Mouse (Mus musculus) thymus, adult 18-20 months (tissue): ENCODE data around the gene Dock1.

Source experiments
- DNase-seq, 2 experiments: peaks; one replicate each; pipeline ENCODE4 v3.0.0; 2022; ENCODE audit warnings: mixed read lengths in 2 of 2

The Dock1 gene

DNA sequence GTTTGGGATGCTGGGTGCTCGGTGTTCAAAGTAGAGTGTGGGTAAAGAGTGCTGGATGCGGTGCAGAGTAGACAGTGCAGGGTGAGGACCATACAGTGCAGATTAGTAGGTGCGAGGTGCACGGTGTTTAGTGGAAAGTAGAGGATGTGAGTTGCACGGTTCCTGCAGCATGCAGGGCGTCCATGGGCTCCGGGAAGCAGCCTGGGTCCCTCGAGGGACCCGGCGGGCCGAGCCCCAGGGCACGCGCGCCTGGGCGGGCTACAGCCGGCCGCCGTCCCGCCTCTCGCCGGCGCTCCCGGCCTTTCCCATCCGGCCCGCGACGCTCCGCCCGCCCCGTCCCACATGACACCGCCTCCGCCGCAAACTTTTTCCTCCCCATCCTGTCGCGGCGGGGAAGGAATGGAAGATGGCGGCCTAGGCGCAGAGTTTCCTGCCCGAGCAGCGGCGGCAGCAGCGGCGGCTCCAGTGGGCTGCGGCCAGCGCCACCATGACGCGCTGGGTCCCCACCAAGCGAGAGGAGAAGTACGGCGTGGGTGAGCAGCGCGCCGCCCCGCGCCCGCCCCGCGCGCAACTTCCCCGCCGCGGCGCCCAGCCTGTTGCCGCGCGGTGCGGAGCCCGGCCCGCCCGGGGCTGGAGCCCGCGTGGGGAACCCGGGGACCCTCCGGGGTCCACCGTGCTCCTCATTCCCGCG lies at the start of gene Dock1:
Gene Dock1, plus strand, starts transcription at position 343 of the 691 bp plus-strand sequence.
- no peak for DNase-seq

DNA sequence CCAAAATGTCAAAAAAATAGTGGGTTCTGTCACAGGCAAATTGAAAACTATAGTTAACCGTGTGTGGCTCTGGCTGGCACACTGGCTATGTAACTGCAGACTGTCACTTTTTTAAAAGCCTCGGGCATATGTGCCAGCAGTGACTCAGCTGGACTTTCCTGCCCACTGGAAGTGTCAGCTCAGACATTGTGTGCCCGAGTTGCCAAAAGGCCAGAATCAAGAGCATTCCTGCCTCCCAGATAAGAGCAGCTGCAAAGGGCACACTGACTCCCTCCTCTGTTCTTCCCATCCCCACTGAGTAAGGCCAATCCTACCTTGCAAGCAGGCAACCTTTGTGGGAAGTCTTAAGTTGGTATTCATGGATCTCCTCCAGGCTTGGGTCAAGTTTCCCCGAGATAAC lies 42.5 kb upstream of the Dock1 start:
- DNase-seq: no peak

DNA sequence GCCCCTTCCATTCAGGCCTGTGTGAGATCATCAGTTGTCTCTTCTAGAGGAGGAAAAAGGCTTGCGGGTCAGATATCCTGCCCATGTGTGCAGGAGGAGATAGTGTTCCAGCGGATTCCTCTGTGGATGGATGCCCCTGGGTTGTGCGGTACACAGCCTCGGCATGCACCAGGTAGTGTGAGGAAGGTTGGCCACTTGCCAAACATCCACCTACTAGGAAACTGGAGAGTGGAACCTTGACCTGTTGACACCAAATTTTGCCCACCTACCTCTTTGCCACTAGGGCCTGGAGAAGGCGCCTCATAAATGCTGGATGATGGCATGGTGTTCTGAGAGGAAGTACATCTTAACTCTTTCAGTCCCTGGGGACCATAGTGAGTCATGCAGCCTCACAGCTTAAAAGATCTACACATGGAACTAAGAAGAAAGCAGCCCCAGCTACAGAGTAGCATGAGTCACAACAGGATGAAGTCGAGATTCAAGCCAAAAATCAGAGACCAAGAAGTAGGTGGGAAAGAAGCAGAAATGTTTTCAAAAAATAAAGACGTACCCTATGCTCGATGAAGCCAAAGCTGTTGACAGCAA lies 20.1 kb upstream of the Dock1 start:
- no peak for DNase-seq

DNA sequence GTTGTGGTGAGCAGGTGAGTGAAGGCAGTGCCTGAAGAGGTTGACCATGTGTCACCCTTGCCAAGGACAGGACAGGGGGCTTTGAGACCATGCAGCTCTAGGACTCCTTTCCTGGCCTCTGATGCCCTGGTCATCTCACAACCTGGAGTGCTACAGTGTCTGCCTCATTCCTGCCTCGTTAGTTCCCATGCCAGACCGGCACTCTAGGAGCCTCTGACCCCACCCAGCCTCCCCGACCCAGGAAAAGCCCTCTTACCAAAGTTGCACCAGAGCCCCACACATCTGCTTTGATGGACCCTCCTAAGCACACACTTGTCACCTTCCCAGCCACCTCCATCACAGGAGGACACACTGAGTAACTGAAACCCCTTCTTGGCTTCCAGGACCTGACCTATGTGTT lies 19.4 kb upstream of the Dock1 start:
- no peak for DNase-seq

DNA sequence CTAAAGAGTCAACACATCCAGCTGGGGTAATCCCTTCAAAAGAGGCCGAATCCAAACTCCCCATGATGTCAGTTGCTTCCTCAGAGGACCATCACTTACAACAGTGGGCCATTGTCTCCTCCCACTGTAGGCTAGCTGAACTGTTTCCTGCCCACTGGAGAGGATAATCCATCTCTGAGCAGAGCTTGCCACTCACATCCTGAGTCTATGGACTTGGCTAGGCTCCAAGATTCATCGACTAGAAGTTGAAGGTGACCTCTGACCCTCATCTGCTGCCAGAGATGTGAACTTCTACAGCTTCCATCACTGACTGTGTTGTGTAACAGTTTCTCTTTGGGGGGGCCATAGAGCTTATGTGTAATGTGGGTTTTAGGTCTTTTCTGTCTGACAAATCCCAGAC lies 7.2 kb upstream of the Dock1 start:
- DNase-seq: no peak

DNA sequence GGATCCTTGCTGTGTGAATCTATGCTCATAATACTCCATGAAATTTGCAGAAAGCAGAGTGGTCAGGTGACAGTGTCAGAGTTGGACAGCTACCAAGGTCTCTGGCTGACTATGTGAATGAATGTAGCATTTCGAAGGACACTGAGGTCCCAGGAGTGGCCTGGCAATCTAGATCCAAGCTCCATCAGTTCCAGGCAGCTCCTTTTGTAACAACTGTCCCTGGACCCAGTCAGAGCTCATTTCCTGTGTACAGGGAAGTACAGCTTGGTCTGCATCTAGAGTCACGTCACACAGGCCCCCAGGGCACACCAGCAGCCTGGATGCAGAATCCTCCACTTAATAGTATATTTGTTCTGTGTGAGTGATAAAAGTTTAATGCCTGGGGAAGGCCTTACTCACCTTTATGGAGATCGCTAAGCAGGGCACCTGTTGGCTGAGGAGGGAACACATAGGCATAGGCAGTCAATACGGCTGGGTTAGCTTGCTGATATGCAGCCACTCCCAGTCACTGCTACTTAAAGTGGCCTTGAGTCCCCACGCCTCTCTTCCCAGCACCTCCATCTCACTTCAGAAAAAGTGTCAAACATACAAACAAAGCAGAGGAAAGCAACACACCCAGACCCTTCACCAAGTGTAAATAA lies 4.7 kb upstream of the Dock1 start:
- DNase-seq: no peak

DNA sequence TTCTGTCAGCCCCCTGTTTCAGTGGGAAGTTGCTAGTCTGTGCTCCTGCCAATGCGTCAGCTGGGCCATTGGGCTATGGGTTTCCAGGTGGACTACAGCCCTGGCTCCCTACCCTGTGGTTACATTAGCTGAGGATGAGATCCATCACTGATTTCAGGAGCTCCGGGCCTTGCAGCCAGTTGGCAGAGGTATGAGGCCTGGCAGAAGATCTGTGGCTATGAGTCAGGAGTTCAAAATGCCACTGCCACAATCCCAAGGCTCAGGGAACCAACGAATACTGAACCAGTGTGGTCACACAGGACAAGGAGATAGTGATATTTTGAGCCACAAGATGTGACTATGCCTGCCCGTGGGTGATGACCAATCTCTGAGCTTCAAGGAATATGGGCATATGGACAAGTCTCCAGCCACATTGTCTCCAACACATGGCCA lies 3.2 kb upstream of the Dock1 start:
- DNase-seq: no peak

DNA sequence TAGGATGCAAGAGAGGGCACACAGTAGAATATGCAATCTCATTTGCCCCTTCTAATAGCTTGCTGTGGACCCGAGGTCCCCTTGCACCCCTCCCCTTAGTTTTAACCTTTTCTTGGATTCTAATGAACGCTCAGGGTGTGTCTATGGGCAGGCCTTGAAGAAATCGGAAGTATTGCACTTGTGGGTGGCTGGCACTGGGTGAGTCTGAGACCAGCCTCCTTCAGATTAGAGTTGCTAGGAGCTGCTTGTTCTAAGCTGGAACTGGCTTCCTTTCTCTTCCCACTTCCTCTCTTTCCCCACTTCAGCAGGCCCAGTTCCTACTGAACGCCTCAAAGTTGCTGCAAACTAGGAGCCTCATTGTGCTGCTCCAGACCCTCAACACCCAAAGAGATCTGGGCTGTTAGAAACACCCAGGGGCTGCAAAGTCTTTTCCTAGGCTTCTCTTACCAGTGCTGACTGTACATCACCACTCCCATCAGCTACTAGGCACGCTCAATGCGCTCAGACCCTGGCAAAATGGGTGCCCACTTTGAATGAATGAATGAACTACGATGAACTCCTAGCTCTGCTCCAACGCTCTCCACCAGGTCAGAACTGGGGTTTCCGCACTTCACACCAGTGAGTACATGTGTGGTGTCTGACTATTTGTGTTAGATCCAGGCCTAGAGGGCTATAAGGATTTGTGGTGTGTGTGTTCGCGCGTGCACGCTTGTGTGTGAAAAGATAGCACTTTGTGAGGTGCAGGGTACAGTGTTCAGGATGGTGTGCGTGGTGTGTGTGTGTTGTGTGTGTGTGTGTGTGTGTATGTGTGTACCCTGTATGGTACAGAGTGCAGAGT lies 761 bp upstream of the Dock1 start:
- no peak for DNase-seq

DNA sequence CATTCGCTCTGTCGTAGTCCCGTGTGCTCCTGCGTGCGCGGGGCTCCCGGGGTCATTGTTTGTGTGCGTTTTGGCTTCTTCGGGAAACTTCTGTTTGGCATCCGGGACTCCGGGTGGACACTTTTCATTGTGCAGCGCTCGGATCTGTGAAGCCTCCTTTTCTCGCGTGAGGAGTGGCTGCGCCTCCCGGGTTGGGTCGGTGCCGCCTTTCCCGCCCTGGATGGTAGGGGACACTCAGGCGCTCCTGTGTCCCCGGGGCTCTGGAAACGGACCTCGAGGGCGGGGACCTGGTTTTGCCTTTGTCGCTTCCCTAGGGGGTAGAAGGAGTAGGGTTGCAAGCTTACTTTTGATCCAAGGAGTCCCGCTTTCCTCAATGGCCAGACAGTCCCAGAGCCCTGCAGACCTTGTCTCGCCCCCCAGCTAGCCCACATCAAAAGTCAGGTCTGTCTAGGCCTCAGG lies 578 bp downstream of the Dock1 start:
- no peak for DNase-seq

DNA sequence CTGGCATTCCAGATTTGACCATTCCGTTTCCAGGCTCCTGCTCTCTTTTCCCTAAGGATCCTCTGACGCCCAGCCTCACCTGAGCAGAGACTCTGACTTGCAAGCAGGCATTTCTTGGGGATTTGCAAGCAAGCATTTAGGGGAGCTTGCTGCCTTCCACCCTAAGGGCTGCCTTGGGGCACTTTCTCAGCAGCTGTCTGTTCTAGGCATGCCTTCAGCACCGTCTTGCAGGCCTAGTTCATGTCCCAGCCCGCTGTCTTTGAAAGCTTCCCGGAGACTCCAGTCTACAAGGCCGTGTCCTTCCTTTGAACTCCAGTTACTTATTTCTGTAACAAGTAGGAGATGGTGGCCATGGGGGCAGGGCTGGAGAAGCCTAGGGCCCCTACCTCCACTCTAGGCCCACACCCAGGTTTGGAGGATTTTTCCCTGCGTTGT lies 1.0 kb downstream of the Dock1 start:
- no peak for DNase-seq

DNA sequence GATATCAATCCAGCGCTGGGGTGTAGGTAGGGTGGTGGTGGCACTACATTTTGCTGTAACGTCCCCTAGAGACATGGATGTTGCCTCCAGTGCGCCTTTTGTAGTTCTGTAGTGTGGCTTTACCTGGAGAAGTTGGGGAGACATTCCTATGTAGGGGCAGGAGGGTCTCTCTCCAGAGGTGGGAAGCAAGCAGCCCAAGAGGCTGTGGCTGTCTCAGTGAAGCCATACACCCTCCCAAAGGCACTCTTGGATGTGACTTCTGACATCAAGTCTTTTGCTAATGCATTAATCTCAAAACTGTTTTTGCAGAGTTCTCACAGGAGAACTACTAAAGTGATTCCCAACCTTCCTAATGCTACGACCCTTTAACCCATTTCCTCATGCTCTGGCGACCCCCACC lies 2.7 kb downstream of the Dock1 start:
- DNase-seq: no peak

DNA sequence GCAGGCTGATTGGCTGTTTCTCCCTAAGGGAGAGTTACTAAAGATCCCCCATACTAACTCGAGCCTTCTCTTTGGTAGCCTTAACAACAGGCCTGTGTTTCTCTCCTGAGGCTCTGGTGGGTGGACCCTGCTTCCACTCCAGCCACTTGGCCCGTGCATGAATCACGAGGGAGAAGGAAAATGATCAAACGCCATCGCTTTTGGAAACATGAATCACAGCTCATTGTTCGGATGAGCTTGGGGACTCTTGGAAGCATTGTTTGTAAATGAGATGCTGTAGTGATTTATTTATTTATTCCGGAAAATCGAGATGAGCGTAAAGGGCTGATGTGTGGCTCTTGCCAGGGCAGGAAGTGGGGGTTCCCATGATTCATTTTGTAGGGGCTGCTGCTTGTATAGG lies 3.5 kb downstream of the Dock1 start:
- DNase-seq: no peak

DNA sequence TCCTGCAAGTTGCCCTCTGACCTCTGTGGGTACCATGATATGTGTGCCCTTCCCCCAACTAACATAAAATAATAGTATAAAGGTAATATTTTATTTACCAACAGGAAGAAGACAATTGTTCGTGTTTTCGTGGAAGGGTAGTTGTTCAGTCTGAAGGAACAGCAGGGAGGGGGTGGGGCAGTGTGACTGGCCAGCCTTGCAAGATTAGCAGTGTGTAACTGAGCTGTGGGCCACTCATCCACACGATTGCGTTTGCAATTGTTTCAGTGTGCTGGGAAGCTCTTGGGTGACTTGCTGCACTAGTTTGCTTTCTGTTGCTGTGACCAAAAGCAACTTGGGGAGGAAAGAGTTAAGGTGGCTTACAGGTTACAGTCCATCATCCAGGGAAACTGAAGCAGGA lies 7.4 kb downstream of the Dock1 start:
- DNase-seq: no peak

DNA sequence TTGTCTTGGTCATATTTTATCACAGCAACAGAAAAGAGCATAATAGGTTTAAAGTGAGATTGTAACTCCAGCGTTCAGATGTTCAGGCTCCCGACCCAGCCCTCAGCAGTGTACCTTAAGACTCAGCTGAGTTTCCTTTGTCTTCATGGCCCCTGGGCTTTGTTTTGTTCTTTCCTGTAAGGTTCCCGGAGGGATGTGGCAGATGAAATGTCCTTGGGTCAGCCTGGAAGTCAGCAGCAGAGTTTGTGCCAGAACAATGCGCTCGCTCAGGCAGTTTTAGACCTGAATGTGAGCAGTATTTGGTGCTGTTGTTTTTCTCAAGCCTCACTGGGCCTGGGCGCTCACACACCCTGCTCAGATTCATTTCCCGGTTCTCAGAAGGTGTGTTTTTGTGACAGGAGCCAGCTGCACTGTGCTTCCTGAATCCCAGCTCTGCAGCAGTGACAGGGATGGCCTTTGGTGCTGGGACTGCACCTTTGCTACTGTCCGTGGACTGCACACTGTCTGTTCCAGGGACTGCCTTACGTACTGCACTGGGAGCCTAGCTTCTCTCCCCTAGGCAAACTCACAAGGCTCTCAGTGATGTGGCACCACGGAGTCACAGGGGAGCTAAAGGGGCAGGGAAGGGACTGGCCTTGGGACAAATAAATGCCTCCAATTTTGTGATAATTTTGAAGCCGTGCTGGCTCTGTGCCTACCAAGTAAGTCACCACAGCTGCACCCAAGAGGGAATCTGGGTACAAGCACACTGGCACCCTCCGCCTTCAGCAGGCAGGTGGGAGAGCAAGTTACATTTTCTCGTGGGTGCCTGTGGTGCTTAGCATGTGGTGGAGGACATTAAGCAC lies 9.1 kb downstream of the Dock1 start:
- no peak for DNase-seq

DNA sequence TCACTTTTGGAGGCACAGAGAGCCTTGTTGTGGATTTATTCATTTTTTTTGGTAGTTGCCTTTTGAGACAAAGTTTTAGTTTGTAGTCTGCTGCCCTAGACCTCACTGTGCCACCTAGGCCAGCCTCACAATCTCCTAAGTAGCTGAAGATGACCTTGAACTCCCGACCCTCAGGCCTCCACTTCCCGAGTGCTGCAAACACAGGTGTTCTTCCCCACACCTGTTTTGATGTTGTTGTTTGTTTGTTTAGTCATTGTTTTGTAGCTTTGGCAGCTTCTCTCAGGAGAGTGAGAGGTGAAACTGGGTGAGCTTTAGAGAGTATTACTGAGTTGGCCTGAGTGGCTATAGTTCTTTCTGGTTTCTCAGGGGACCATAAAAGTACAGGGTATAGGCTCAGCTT lies 9.7 kb downstream of the Dock1 start:
- no peak for DNase-seq

DNA sequence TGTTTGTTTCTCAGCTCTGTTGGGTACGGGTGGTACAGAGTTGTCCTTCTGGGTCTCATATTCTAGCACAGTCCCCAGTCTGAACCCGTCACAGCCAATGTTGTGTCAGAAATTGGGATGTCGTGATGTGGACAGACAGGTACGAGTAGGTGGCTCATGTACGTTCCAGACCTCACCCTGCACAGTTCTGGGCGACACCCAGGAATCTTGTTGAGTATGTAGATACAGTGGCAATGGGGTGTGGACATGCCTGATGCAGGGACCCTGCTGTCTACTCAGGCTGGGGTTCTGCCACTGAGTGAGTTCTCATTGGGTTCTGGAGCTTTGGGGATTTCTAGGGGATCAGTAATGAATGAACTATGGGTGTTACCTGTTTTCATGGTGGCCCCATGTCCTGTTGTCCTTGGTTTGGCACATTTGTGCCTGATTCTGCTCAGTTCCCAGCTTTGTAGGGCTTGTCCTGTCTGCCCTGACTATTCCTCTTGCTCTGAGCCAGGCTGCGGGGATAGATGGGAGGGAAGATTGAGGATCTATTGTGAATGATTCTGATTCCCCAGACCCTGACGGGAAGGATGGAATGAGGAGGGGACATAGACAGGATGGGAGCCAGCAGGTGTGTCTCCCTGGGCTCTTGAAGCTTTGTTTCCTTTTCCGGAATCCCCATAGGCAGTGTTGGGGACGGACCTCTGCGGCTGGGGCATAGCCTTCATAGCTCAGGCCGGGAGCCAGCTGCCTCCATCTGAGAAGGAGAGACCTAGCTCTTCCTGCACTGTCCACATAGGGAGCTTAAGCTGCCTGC lies 11.5 kb downstream of the Dock1 start:
- no peak for DNase-seq

DNA sequence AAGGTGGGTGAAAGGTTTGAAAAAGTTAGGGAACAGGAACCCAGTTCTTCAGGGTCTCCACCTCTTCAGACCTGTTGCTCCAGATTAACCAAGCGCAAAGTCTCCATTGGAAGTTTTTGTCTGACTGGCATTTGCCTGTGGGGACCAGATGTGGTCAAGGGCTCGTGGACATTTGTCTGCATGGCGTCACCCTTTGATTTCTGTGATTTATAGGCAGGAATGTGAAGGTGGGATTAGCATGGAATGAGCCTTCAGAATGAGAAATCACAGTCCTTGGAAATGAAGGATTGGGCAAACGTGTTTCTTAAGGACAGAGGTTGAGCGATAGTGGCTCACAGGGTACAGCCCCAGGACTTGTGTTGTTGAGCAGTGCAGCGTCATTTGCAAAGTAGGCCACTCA lies 17.9 kb downstream of the Dock1 start:
- no peak for DNase-seq

DNA sequence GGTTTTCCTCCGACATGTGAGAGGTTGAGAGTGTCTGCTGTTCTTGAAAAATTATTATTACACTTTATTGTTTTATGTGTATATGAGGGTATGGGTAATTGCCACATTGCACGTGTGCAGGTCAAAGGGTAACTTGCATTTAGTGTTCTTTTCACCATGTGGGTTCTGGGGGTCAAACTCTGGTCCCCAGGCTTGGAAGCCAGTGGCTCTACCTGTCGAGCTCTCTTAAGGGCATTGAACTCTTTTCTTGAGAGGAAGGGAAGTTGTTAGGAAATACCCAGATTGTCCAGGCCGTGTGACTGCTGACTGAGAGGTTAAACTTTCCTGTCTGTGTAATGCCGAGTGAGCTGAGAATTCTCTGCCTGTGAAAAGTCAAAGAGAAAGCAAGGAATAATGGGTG lies 19.7 kb downstream of the Dock1 start:
- DNase-seq: no peak

DNA sequence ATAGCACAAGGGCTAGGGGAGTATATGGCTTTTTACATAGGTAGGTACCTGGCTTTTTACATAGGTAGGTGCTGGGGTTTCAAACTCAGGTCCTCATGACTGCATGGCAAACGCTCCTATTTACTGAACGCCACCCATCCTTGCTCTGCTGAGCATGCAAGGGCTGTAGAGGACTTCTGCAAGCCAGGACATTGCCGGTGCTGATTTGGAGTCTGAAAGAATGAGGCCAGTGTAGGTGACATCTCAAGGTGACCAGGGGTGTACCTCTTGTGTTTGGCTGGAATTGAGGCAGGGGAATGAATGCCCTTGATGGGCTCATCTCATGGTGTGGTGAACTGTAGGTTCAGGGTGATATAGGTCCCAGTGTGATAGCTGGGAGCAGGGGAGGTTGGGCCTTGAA lies 20.4 kb downstream of the Dock1 start:
- DNase-seq: no peak

DNA sequence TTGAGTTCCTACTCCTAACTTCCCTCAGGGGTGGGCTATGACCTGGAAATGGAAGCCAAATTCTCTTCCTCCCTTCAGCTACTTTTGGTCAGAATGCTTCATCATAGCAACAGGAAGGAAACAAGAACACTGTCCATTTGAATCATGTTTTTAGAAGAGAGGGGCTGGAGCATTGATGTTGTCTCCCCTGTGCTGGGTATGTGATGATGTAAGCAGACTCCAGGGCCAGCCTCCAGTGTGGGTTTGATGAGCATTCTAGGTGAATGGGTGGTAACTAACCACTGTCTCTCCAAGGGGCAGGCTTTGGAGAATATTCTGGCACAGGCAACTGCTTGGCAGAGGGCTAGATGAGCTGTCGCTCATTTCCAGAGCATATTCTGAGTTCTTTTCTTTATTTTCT lies 22.9 kb downstream of the Dock1 start:
- DNase-seq: no peak

DNA sequence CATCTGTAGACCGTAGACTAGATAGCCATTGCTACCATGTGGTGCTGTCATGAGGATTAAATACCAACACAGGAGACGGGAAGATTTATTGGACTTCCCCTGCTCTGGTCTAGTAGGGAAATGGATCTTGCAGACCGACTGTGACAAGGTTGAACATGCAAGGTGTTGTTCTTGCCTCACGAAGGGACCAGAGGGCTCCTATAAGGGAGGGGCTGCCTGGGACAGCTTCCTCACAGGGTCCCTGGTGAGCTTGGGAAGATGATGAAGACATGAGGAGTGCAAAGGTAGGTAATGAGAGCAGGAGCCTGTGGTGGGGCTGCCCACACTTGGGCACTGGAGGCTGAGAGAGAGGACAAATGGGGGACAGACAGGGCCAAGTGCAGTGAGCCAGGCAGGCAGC lies 25.0 kb downstream of the Dock1 start:
- no peak for DNase-seq
